Mouse (Mus musculus) midbrain, postnatal 0 days (tissue): ENCODE results near the gene Fbxl17. TPM values are rescaled to one million over a fixed set of nuclear protein-coding genes. Genes with fewer than 3 reads are reported as not detected.

ENCODE experiments used
- ATAC-seq: fragments of 200-750 bp; cut with Nextera tagmentation; 2 replicates; pipeline ENCODE4 v1.8.0; 2017; ENCODE audit warnings: moderate number of reproducible peaks, mild to moderate bottlenecking, moderate TSS enrichment, moderate library complexity; ENCODE audit not compliant: low FRiP score
- DNase-seq: peaks from one replicate; pipeline ENCODE4 v3.0.0-alpha.2; 2015; ENCODE audit warnings: low spot score
- H3K27ac ChIP-seq: fragments of 300-500 bp; sonication (generic); 2 replicates; pipeline ENCODE4 v1.5.1; 2014; ENCODE audit warnings: low read depth, mild to moderate bottlenecking, low read length, mixed read lengths
- H3K27me3 ChIP-seq: fragments of 300-500 bp; sonication (generic); 2 replicates; pipeline ENCODE4 v1.6.1; 2014; ENCODE audit warnings: low read length, control low read depth, mixed read lengths; ENCODE audit not compliant: insufficient read depth
- H3K36me3 ChIP-seq: fragments of 300-500 bp; sonication (generic); 2 replicates; pipeline ENCODE4 v1.6.1; 2014; ENCODE audit warnings: low read length, control low read depth, mixed read lengths; ENCODE audit not compliant: insufficient read depth
- H3K4me1 ChIP-seq: fragments of 300-500 bp; sonication (generic); 2 replicates; pipeline ENCODE4 v1.6.1; 2014; ENCODE audit warnings: mild to moderate bottlenecking, control low read depth, antibody characterized with exemption, low read length, mixed read lengths; ENCODE audit not compliant: insufficient read depth
- H3K4me2 ChIP-seq: fragments of 300-500 bp; sonication (generic); 2 replicates; pipeline ENCODE4 v1.6.1; 2014; ENCODE audit warnings: low read depth, mild to moderate bottlenecking, low read length, mixed read lengths; ENCODE audit not compliant: poor library complexity, severe bottlenecking
- H3K4me3 ChIP-seq: fragments of 300-500 bp; sonication (generic); 2 replicates; pipeline ENCODE4 v1.5.1; 2014; ENCODE audit warnings: low read depth, mild to moderate bottlenecking, low read length, moderate library complexity
- H3K9ac ChIP-seq: fragments of 300-500 bp; sonication (generic); replicated peaks from 2 replicates; pipeline ENCODE4 v1.6.1; 2014; ENCODE audit warnings: mild to moderate bottlenecking, low read length, moderate library complexity, mixed read lengths; ENCODE audit not compliant: poor library complexity, severe bottlenecking
- H3K9me3 ChIP-seq: fragments of 300-500 bp; sonication (generic); 2 replicates; pipeline ENCODE4 v1.6.1; 2016; ENCODE audit warnings: low read length, control low read depth
- CTCF ChIP-seq: IDR thresholded peaks from 2 replicates; pipeline ENCODE4 v1.5.1; 2016; ENCODE audit warnings: antibody characterized with exemption, mild to moderate bottlenecking
- WGBS: fragments of 180-500 bp; shearing (Covaris S2); extraction: QIAGEN DNeasy Blood & Tissue Kit; methylation state at CpG from one replicate; pipeline ENCODE4 v1.1.7; 2014; 5-methylcytosine and 5-hydroxymethylcytosine counted together
- polyA plus RNA-seq: library from polyadenylated mRNA; unstranded; fragments of >200 nt; fragmentation: Nextera tagmentation; extraction: Ambion mirVana; gene quantifications from 2 replicates; pipeline ENCODE4 v1.2.1, GENCODE M21; 2015
- total RNA-seq: library from RNA; depleted of rRNA; stranded (reverse); fragments of >200 nt; gene quantifications from 2 replicates; pipeline ENCODE4 v1.2.3, GENCODE M21; 2014

The Fbxl17 gene
- total and polyA plus RNA-seq, 2 experiments from 2014 or later: 16.6 to 39.2 TPM

DNA sequence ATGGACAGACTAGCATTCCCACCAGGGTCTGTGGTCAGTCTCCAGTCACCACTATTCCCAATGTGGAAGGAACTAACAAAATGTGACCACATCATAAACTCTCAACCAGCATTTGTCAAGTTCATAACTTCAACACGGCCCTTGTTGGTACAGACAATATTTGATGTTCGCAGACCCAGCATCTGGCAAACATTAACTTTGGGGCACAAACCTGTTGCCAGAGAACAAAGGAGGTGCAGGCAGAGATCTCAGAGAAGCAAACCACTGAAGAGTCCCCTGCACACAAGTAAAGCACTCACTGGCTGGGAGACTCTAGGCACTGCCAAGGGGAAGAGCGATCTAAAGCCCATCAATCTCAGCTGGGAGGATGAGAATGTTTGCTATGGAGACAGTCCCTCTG, 204.9 kb downstream of the Fbxl17 start:
- H3K27ac ChIP-seq: no peak overlapping the region
- no peak for TF ChIP-seq CTCF
- H3K27me3 ChIP-seq: no peaks in the 10 kb centered on the region
- no peak overlapping the region for H3K4me3 ChIP-seq
- no peak overlapping the region for H3K4me2 ChIP-seq
- DNase-seq (peak; percentile 12), ATAC-seq (no peak)
- no peaks in the 10 kb centered on the region for H3K4me1 ChIP-seq
- no peaks in the 10 kb centered on the region for H3K36me3 ChIP-seq
- WGBS: 75% methylated on average over 3 of the region's 3 CpGs
- no peaks in the 10 kb centered on the region for H3K9me3 ChIP-seq
- H3K9ac ChIP-seq: no peak overlapping the region

DNA sequence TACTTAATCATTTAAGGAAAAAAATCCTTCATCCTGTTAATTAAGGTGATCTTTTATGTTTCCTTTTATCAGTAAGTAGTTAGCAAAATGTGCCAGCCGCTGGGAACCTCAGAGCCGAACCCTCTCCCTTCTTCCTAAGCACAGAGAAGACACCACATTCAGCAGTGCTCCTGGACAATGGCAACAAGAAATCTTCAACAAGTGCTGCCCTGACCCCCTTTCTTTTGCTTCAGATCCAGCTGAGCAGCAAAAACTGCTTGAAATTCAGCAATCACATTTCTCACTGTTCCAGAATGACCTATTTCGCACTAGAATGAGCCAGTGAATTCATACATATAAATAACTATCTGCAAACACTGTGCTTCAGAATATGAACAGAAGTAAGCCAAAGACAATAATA, 205.8 kb downstream of the Fbxl17 start:
- Histone ChIP-seq H3K27me3 (no peaks in the 10 kb centered on the region), H3K4me1 (no peaks in the 10 kb centered on the region), H3K9me3 (no peaks in the 10 kb centered on the region), H3K4me3 (no peak overlapping the region), H3K9ac (no peak overlapping the region), H3K4me2 (no peak overlapping the region), H3K27ac (no peak overlapping the region), H3K36me3 (no peaks in the 10 kb centered on the region)
- no peak for DNase-seq
- WGBS: 26% methylated on average over 3 of the region's 3 CpGs
- no peak for ATAC-seq
- no peak for TF ChIP-seq CTCF

DNA sequence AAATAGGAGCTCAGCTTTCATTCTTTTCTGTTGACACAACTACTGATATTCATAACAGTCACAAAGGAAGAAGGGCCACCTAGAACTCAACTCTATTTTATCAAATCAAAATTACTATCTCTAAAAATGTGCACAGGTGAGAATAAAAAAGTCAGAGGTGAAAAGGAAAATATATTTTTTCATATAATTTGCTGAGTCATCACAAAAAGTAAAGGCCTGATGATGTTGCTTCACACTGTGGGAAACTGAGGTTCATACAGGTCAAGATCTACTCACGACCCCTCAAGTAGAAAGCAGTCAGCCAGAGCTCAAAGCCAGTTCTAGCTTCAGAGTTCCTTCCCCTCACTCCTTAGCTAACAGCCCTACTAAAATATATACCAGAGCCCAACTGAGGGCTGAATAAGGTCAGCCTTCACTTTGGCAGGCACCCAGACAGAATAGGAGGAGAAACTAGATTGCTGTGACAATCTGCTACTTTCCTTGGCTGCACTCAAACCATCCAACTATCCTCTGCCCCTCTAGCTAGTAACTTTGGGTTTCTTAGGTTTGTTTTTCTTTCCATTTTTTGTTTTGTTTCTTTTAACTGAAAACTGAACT, 210.4 kb downstream of the Fbxl17 start:
- H3K4me2 ChIP-seq: no peak overlapping the region
- DNase-seq (peak; percentile 16), ATAC-seq (no peak)
- 89% methylated on average over 1 of the region's 1 CpGs for WGBS
- no peak for TF ChIP-seq CTCF
- H3K27ac ChIP-seq: no peak overlapping the region
- no peak overlapping the region for H3K4me3 ChIP-seq
- no peaks in the 10 kb centered on the region for H3K4me1 ChIP-seq
- H3K27me3 ChIP-seq: no peaks in the 10 kb centered on the region
- H3K9ac ChIP-seq: no peak overlapping the region
- no peaks in the 10 kb centered on the region for H3K9me3 ChIP-seq
- no peaks in the 10 kb centered on the region for H3K36me3 ChIP-seq

DNA sequence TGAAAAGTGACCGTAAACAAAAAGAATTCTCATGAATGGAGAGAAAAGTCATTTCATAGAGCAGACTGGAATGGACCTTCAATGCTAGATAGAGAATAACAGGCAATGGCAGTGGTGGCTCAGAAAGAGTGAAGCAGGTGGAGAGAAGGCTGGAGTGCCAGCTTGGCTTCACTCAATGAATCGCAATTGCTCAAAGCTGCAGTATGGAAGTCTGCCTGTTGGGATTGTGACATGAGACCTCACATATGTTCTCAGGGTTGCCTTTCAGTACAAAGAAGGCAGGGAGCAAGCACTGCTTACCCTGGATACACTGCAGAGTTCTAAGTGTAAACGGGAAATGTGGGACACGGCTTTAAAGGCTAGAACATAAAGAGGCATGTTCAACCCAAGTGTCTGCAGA, 211.0 kb downstream of the Fbxl17 start:
- no peak overlapping the region for H3K4me2 ChIP-seq
- DNase-seq (peak; percentile 15), ATAC-seq (no peak)
- H3K27me3 ChIP-seq: no peaks in the 10 kb centered on the region
- H3K27ac ChIP-seq: no peak overlapping the region
- no peak for TF ChIP-seq CTCF
- no peak overlapping the region for H3K9ac ChIP-seq
- H3K9me3 ChIP-seq: no peaks in the 10 kb centered on the region
- WGBS: 83% methylated on average over 4 of the region's 4 CpGs
- no peak overlapping the region for H3K4me3 ChIP-seq
- H3K4me1 ChIP-seq: no peaks in the 10 kb centered on the region
- H3K36me3 ChIP-seq: no peaks in the 10 kb centered on the region

- Histone ChIP-seq H3K4me2 (no peak overlapping the region), H3K36me3 (no peaks in the 10 kb centered on the region), H3K4me3 (no peak overlapping the region), H3K27ac (no peak overlapping the region), H3K4me1 (no peaks in the 10 kb centered on the region), H3K9me3 (no peaks in the 10 kb centered on the region), H3K27me3 (no peaks in the 10 kb centered on the region), H3K9ac (no peak overlapping the region)
- ATAC-seq: no peak
- TF ChIP-seq CTCF: peak; percentile 17; the same call in 1 of the 2 replicates
- DNase-seq: peak; percentile 61
- WGBS: 51% methylated on average over 2 of the region's 2 CpGs
Measured at GRCm38 (mm10) chr17:63287413-63287812, 212.4 kb downstream of the Fbxl17 start.

DNA sequence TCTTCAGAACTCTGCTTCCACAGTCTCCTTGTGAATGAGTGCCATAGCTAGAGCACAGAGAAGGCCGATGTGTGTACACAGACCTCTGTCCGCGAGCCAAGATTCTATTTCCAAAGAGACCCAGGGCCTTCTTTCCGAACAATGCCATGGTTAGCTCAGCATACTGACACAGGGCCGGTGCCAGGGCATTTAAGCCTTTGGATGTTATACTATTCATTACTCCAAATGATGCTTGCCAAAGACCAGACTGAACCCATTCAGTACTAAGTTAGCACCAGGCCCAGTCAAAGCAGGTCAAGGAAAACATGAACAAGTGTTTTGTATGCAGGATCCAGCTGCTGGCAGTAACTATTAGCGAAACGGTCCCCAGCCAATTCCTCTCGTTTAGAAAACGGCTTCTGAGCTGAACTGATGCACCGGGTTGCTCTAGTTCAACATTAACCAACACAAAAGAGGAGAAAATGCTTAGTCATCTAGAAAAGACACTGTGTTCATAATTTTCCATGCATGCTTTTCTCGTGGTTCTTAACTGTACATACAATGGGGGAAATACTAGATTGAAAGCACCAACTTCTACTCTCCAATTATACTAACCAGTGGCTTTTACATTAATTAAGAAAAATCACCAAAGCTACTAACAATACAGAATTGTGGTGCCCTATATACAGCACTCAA, 214.4 kb downstream of the Fbxl17 start:
- Histone ChIP-seq H3K4me3 (no peak overlapping the region), H3K36me3 (no peaks in the 10 kb centered on the region), H3K27ac (no peak overlapping the region), H3K27me3 (no peaks in the 10 kb centered on the region), H3K9me3 (no peaks in the 10 kb centered on the region), H3K9ac (no peak overlapping the region), H3K4me2 (no peak overlapping the region), H3K4me1 (no peaks in the 10 kb centered on the region)
- 44% methylated on average over 11 of the region's 11 CpGs for WGBS
- DNase-seq (peak; percentile 94), ATAC-seq (peak; percentile 92)
- TF ChIP-seq CTCF: no peak
